Mouse (Mus musculus): ENCODE measurements around the gene Usp33. TPM values are rescaled to one million over a fixed set of nuclear protein-coding genes. Genes with fewer than 3 reads are reported as not detected.
"Not testable (repeated sequence)": the region's sequence is repeated elsewhere in the genome, so short reads cannot be mapped to it uniquely, and the experiment has no call there.

Gene Usp33
- polyA plus RNA-seq (2015; fragmentation: Nextera tagmentation; extraction: Ambion mirVana) = 79.1 and 85.8 TPM in 2 replicates

DNA sequence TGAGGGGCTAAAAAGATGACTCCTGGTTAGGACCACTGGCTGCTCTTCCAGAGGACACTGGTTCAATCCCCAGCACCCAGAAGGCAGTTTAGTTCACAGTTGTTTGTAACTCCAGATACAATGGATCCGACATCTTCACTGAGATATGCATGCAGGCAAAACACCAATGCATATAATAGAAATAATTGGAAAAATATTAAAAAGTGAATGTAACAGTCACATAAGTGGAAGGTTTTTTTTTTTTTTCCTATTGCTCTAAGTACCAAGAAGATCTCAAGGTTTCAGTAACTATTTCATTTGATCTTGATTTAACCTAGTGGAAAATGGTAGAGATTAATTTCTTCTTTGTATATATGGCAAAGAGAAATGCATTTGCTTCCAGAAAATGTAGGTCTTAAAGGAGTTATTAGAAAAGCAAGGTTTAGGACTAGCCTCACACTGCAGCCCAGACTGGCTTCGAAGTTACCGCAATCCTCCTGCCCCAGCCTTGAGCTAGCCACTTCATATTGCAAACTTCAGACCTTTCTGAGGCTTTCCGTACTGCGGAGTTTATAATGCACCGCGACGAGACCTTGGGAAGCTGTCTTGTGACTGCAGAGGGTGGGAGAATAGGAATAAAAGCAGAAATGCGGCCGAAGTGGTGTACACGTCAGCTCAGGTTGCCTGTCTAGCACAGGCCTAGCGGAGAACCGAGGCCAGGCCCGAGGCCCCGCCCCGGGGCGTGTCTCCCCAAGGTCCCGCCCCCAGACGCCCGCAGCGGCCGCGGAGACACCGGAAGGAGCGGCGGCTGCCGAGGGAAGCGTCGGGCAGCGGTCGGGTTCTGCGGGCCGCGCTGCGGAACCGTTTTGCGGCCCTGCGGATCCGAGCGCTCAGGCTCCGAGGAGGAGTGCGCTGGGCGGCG, at the start of gene Usp33:
TSS of gene Usp33 (plus strand) at position 747 of the 901 bp plus-strand sequence.
- 6% methylated on average over 44 of the region's 44 CpGs for WGBS
- H3K9me3 ChIP-seq = no peaks in the 10 kb centered on the region
- peak within 1 kb of the TSS; percentile 83 for H3K27ac ChIP-seq
- H3K4me3 ChIP-seq (replicated peaks) = peak within 1 kb of the TSS; percentile 77
- ATAC-seq = peak; percentile 96
- peak within 1 kb of the TSS; percentile 67 for H3K4me2 ChIP-seq (replicated peaks)
- peaks cover 32% of the 10 kb centered on the region for H3K4me1 ChIP-seq (replicated peaks)
- no peaks in the 10 kb centered on the region for H3K27me3 ChIP-seq
- H3K36me3 ChIP-seq = no peaks in the 10 kb centered on the region
- peak within 1 kb of the TSS; percentile 89 for H3K9ac ChIP-seq (replicated peaks)

DNA sequence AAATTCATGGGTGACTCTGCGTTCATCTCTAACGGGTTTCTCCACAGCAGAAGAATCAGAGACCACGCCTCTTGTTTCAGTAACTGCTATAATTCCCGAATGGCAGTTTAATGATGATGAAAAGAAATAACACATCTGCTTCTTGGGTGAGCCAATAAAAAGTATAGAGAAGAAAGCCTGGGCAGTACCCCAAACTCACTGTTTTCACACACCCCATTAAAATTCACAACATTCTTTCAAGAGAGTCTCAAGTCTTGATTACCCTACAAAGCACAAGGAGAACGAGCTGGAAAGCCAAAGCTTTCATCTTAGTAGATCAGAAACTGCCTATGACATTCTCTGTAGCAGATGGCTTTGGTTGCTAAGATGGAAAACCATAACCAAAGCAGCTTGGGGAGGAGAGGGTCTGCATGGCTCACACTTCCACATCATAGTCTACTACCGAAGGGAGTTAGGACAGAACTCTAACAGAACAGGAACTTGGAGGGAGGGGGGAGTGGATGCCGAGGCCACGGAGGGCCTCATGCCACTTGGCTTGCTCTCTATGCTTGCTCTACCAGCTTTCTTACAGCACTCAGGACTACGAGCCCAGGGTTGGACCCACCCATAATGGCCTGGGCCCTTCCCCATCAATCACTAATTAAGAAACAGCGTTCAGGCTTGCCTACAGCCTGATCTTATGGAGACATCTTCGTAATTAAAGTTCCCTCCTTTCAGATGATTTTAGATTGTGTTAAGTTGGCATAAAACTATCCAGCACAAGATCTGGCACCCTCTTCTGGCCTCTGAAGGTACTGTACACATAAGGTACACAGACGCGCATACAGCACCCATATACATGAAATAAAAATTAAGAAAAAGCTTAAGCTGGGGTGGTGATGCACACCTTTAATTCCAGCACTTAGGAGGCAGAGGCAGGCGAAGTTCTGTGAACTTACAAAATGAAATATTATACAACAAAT, 45.6 kb upstream of the Usp33 start:
- Histone ChIP-seq H3K4me3 (replicated peaks) (no peak overlapping the region), H3K9me3 (no peaks in the 10 kb centered on the region), H3K27me3 (no peaks in the 10 kb centered on the region), H3K36me3 (peaks cover 51% of the 10 kb centered on the region), H3K4me2 (replicated peaks) (no peak overlapping the region), H3K4me1 (replicated peaks) (no peaks in the 10 kb centered on the region), H3K9ac (replicated peaks) (no peak overlapping the region), H3K27ac (no peak overlapping the region)
- WGBS = 89% methylated on average over 14 of the region's 14 CpGs
- ATAC-seq = no peak

DNA sequence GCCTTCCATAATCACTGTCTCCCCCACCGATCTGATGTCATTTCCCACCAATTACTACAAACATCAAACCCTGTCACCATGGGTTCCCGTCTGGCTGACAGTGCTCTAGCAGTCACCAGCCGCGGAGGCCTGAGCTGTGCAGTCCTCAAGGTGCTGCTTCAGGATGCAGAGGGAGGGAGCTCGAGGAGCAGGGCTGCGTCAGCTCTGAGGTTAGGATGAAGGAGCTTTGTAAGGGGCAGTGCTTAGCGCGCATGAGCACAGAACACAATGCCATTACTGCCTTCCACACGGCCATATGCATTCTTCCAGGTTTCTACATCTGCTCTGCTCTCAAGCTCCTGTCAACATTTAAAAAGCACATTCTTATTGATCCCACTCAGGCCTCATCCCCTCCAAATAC, 43.3 kb upstream of the Usp33 start:
- Histone ChIP-seq H3K4me3 (replicated peaks) (no peak overlapping the region), H3K4me1 (replicated peaks) (no peaks in the 10 kb centered on the region), H3K36me3 (peaks cover 46% of the 10 kb centered on the region), H3K27me3 (no peaks in the 10 kb centered on the region), H3K4me2 (replicated peaks) (no peak overlapping the region), H3K9me3 (no peaks in the 10 kb centered on the region), H3K27ac (no peak overlapping the region), H3K9ac (replicated peaks) (no peak overlapping the region)
- ATAC-seq = no peak
- 75% methylated on average over 9 of the region's 9 CpGs for WGBS

DNA sequence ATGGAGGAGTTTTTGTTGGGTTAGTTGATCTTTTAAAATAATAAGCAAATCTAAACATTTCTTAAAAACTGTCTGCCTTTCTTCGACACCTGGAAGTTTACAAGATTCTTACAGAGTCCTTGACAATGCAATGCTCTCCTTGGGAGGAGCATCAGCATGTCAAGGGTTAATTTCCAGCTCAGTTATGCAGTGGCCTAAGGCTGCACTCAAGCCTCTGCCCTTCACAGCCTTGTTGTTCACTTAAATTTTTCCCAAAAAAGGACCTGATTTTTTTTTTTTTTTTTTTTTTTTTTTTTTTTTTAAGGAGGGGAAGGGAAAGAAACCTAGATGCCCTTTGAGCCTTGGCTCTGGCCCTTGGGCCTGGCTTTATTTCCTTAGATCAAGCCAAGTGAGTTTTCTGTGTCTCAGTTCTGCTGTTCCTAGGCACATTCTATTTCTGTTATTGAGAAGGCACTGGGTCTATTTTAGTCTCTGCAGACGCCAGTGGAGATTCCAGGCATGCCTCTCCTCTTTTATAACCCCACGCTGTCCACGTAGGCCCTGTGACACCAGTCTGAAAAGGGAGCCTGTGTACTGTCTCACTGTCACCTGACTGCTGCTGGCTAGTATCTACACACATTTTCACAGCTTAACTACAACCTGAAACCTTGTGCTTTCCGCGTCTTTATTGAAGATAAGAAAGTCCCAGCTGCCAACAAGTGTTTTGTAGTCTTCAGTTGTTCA, 42.0 kb upstream of the Usp33 start:
- Histone ChIP-seq H3K27ac (no peak overlapping the region), H3K4me2 (replicated peaks) (no peak overlapping the region), H3K27me3 (no peaks in the 10 kb centered on the region), H3K4me1 (replicated peaks) (no peaks in the 10 kb centered on the region), H3K36me3 (peaks cover 50% of the 10 kb centered on the region), H3K9ac (replicated peaks) (no peak overlapping the region), H3K4me3 (replicated peaks) (no peak overlapping the region), H3K9me3 (no peaks in the 10 kb centered on the region)
- no peak for ATAC-seq
- 79% methylated on average over 6 of the region's 6 CpGs for WGBS

DNA sequence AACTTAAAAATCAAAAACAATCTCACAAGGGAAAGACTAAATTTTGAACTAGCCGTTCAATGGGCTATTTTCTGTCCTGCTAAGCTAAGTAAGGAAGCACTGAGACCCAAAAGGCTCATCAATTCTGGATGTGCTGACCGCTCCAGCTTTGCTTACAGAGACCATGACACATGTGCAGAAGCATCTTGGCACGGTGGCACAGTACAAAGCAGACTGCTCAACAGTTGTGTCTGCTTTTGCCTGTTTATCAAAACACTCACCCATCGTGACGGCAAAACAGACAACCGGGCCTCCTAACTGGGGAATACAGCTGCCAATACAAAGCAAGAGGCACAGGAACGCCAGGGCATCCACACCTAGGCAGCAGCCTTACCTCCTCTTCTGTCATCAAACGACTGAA, 41.2 kb upstream of the Usp33 start:
- peaks cover 56% of the 10 kb centered on the region for H3K36me3 ChIP-seq
- no peaks in the 10 kb centered on the region for H3K9me3 ChIP-seq
- no peaks in the 10 kb centered on the region for H3K27me3 ChIP-seq
- no peaks in the 10 kb centered on the region for H3K4me1 ChIP-seq (replicated peaks)
- H3K9ac ChIP-seq (replicated peaks) = no peak overlapping the region
- WGBS = 92% methylated on average over 8 of the region's 8 CpGs
- no peak for ATAC-seq
- no peak overlapping the region for H3K27ac ChIP-seq
- no peak overlapping the region for H3K4me2 ChIP-seq (replicated peaks)
- H3K4me3 ChIP-seq (replicated peaks) = no peak overlapping the region

DNA sequence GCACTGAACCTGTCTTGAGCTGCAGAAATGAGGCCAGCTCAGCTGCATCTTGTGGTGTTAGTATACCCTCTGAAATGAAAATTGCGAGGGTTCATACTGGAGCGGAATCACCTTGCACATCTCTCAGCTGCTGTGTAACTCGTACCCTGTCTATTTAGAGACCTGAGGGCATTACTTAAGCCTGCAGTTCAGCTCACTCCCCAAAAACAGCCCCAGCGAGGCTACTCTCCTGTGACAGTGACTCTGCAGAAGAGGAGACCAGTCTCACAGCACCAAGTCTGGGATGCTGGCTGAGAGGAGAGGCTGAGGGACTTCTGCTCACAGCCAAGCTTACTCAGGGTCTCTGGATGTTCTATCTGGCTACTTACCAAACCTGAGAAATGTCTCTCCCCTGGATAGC, 40.3 kb upstream of the Usp33 start:
- Histone ChIP-seq H3K9ac (replicated peaks) (no peak overlapping the region), H3K4me2 (replicated peaks) (no peak overlapping the region), H3K27ac (no peak overlapping the region), H3K4me3 (replicated peaks) (no peak overlapping the region), H3K4me1 (replicated peaks) (no peaks in the 10 kb centered on the region), H3K36me3 (peaks cover 54% of the 10 kb centered on the region), H3K9me3 (no peaks in the 10 kb centered on the region), H3K27me3 (no peaks in the 10 kb centered on the region)
- 92% methylated on average over 4 of the region's 4 CpGs for WGBS
- no peak for ATAC-seq

DNA sequence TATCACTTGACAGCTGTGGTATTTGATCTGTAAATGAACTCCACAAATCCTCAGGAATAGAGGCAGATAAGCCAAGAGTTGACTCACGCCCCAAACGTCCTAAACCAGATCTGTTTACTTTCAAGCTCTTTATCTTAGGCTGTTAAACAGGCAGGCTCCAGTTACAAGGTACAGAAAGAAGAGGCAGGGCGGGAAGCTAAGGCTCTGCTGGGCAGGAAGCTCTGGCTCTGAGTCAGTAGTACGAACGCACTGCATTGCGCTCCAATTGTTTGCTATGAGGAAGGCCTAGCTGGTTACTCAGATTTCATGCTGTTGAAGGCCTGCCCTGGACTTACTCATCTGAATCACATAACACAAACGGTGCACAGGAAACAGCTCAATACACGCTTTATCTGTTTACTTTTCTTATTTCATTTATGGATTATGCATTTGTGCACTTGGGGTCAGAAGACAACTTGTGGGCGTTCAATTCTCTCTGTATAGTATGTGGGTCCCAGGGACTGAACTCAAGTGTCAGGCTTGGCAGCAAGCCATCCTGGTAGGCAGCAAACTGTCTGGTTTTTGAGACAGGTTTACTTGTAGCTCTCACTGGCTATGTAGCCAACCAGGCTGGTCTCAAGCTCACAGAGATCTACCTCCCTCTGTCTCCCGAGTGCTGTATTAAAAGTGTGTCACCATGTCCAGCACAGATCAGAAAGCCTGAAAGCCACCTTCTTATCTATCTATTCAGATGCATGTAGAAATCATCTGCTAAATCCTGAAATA, 37.6 kb upstream of the Usp33 start:
- Histone ChIP-seq H3K27ac (no peak overlapping the region), H3K4me3 (replicated peaks) (no peak overlapping the region), H3K9ac (replicated peaks) (no peak overlapping the region), H3K9me3 (no peaks in the 10 kb centered on the region), H3K36me3 (peaks cover 53% of the 10 kb centered on the region), H3K27me3 (no peaks in the 10 kb centered on the region), H3K4me2 (replicated peaks) (no peak overlapping the region), H3K4me1 (replicated peaks) (no peaks in the 10 kb centered on the region)
- WGBS = 74% methylated on average over 10 of the region's 10 CpGs
- no peak for ATAC-seq

DNA sequence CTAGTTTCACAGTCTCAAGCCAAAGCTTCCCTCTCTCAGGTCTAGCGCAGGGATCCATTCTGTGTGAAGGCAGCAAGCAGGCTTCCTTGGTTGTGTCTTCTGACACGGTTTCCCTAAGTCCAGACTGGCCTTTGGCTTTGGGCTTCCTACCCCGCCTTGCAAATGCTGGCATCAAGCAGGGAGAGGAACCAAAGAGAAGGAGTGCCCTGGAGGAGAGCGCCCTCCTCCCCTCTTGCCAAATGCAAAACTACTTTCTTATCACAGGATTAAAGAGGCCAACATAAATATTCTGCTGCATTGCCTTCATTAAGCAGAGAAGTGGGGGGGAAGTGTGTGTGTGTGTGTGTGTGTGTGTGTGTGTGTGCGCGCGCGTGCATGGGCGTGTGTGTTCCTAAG, 37.0 kb upstream of the Usp33 start:
- Histone ChIP-seq H3K4me3 (replicated peaks) (no peak overlapping the region), H3K4me2 (replicated peaks) (no peak overlapping the region), H3K27me3 (no peaks in the 10 kb centered on the region), H3K9me3 (no peaks in the 10 kb centered on the region), H3K9ac (replicated peaks) (0 out of 2 replicates have a peak overlapping the region, but pooled peaks have one; percentile 10), H3K27ac (no peak overlapping the region), H3K4me1 (replicated peaks) (no peaks in the 10 kb centered on the region), H3K36me3 (peaks cover 53% of the 10 kb centered on the region)
- no peak for ATAC-seq
- 95% methylated on average over 9 of the region's 9 CpGs for WGBS

DNA sequence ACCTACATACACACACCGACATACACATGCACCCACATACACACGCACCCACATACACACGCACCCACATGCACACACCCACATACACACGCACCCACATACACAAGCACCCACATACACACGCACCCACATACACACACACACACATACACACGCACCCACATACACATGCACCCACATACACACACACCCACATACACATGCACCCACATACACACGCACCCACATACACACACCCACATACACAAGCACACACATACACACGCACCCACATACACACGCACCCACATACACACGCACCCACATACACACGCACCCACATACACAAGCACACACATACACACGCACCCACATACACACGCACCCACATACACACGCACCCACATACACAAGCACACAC, 31.6 kb upstream of the Usp33 start:
- not testable (repeated sequence) for ATAC-seq; H3K27me3 ChIP-seq; H3K9ac ChIP-seq (replicated peaks); H3K9me3 ChIP-seq; H3K4me2 ChIP-seq (replicated peaks); H3K4me3 ChIP-seq (replicated peaks); H3K4me1 ChIP-seq (replicated peaks); H3K27ac ChIP-seq
- WGBS = 79% methylated on average over 14 of the region's 14 CpGs
- peaks cover 45% of the 10 kb centered on the region for H3K36me3 ChIP-seq

DNA sequence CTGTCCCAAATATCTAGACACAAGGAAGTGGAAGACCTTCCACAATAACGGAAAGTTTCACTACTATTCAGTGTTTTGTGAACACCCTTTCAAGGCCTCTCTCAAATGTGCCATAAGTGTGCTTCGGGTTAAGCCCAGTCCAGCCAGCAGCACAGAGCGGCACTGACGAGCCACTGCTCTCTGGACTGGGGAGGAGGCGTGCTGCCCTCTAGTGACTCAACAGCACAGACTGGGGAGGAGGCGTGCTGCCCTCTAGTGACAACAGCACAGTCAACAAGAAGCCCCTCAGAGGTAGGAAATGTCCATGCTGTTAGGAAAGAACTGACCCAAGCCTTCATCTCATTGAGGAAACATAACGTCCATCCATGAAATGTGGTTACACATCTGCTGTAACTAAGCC, 30.7 kb upstream of the Usp33 start:
- Histone ChIP-seq H3K4me2 (replicated peaks) (no peak overlapping the region), H3K9ac (replicated peaks) (no peak overlapping the region), H3K9me3 (no peaks in the 10 kb centered on the region), H3K27ac (no peak overlapping the region), H3K4me1 (replicated peaks) (no peaks in the 10 kb centered on the region), H3K27me3 (no peaks in the 10 kb centered on the region), H3K36me3 (peaks cover 40% of the 10 kb centered on the region), H3K4me3 (replicated peaks) (no peak overlapping the region)
- 9% methylated on average over 7 of the region's 7 CpGs for WGBS
- ATAC-seq = peak; percentile 92
